Mouse (Mus musculus) gastrocnemius, postnatal 14 days (tissue): ENCODE measurements around the gene Msx1. TPM values are rescaled to one million over a fixed set of nuclear protein-coding genes. Genes with fewer than 3 reads are reported as not detected.

Experiments used
- DNase-seq: peaks from one replicate; pipeline ENCODE4 v3.0.0; 2021; ENCODE audit warnings: mixed read lengths
- intact Hi-C: fragments of 180-260 bp; cut with DNase I; formaldehyde crosslinking; loops from one replicate; pipeline ENCODE4 v1.15.1; 2025; ENCODE audit warnings: low total_unique reads
- total RNA-seq, 2 experiments: library from RNA; stranded (reverse); gene quantifications; 2 replicates each; pipeline ENCODE4 v1.2.3; 2021

The Msx1 gene
- total RNA-seq, 2 experiments from 2014 or later = 2.9 to 3.8 TPM

DNA sequence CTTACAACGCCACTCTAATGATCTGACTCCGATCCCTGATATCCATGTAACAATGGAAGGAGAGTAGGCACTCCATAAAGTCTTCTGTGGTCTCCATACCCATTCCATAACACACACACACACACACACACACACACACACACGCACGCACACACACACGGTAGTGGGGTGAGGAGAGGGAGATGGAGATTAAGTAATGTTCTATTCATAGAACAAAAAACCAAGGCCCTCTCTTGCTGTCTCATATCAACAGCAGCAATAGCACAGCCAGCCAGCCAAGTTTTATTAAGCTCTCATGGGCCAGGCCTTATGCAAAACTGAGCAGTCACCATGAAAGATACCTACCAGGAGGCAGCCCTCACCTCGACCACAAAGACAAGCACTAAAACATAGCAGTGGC lies 19.1 kb downstream of the Msx1 start:
- intact Hi-C loops = no loop called here
- DNase-seq = no peak

GRCm38 (mm10) chr5:37804512-37805118 lies 19.8 kb downstream of the Msx1 start:
- DNase-seq = peak; percentile 32
- intact Hi-C loops = no loop called here

DNA sequence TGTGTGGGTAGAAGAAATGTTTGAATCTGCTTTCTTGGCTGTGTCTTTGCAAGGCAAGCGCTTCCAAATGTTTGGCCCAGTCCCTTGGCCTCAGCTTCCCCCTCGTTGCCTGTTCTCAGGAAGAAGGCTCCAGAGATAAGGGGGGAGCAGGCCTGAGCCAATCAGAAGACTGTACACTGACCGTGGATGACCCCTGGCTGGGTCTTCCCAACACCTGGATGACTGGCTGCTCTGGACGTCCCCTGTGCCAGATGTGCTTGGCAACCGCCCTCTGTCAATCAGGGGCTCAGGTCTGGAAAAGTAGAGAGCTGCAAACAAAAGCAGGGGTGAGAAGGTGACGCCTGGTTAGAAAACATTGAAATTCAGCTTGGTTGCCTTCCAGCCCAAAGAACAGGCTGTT lies 27.1 kb downstream of the Msx1 start:
- peak; percentile 33 for DNase-seq
- intact Hi-C loops = no loop called here

DNA sequence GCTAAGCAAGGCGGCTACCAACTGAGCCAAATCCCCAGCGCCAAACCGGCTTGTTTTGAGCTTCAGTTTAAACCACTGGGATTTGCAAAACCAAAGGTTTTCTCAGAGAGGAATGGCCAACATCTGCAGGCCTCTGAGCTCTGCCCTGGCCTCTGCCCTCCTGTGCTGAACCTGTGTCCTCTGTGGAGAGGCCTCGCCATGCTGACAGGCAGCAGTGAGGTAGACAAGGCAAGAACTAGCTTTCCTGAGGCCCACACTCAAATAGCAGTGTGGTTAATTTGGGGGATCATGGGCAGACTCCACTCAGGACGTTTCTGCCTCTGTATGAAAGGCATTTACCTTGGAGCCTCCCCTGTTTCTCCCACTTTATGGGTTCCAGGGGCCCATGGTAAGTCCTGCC lies 27.6 kb downstream of the Msx1 start:
- DNase-seq = no peak
- intact Hi-C loops = no loop called here

DNA sequence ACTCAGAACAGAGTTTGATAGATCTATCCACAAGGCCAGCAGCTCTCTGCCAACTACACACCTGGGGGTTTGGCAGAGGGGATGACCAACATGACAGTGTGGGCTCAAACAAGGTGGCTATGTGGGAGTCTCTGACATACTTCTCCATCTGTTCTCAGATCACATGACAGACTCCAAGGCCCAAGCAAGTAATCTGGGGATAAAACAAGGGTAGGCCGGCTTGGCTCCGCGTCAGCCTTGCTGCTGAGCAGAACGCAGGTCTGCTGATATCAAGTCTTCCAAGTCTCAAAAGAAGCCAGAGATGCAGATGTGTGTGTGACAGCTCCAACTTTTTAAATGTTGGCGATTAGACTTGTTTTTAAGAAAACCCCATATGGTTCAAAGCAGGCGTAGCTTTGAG lies 28.7 kb downstream of the Msx1 start:
- intact Hi-C loops = no loop called here
- DNase-seq = no peak

DNA sequence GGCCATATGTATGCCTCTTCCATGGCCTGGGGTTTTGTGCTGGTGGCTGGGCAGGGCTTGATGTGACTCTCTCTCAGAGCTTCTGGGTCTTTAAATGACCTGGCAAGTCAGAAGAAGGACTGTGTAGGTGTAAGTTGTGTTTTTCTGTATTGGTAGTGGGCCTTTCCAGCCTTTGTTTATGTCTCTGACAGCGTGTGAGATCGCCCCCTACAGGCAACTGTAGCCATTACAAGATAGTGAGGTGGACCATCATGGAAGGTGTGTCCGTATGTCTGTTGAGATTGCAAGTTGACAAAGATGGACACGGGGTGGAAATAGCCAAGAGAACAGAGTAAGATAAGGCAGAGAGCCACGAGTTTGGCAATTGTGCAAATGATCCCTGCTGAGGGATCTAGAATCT lies 32.2 kb downstream of the Msx1 start:
- DNase-seq = no peak
- intact Hi-C loops = no loop called here

GRCm38 (mm10) chr5:37784847-37785391 lies 39.5 kb downstream of the Msx1 start:
- intact Hi-C loops = no loop called here
- DNase-seq = no peak

GRCm38 (mm10) chr5:37783306-37783705 lies 41.1 kb downstream of the Msx1 start:
- intact Hi-C loops = no loop called here
- no peak for DNase-seq

- no peak for DNase-seq
- intact Hi-C loops = no loop called here
Observed at GRCm38 (mm10) chr5:37775681-37776080, 48.7 kb downstream of the Msx1 start.

GRCm38 (mm10) chr5:37774011-37774410 lies 50.4 kb downstream of the Msx1 start:
- no peak for DNase-seq
- intact Hi-C loops = no loop called here

DNA sequence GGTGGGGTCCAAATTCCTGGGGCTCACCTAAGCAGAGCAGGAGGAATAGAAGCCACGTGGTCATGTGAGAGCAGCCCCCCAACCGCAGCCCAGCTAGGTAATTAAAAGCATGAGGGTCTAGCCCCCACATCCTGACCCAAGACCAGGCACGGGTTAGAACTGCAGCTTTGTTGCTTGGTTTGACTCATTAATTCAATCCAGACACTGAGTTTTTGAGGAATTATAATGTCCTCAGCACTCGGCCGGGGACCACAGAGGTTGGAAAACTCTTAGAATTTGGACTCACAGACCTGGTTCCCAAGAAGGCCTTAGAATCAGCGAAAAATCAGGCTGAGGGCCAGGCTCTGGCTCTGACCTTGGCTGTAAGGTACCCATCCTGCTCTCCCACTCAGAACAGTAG lies 53.5 kb downstream of the Msx1 start:
- DNase-seq = no peak

More for the DNA sequence above, 53.5 kb downstream of the Msx1 start:
- intact Hi-C loops = no loop called here

Other genes starting within 250 kb of the Msx1 start
- under 1 TPM in 1 of 2 experiments, not detected in 1; 0.12 TPM for gene Stk32b, start 107.4 kb downstream of the Msx1 start, total RNA-seq
- 1 to 10 TPM in 1 of 2 experiments, under 1 TPM in 1; 0.55 to 1.6 TPM for gene Cytl1, start 89.1 kb downstream of the Msx1 start, total RNA-seq
- 10 to 100 TPM; 14.7 to 16.2 TPM for gene Stx18, start 214.2 kb upstream of the Msx1 start, total RNA-seq